Mouse (Mus musculus) C2C12 (cell line): Measurements from ENCODE around the gene Uqcr10. TPM values are rescaled to one million over a fixed set of nuclear protein-coding genes. Genes with fewer than 3 reads are reported as not detected.

Experiments
- H3K27me3 ChIP-seq: one replicate; pipeline ENCODE4 v1.6.1; 2011; ENCODE audit not compliant: control insufficient read depth, insufficient read depth, insufficient read length
- H3K36me3 ChIP-seq: one replicate; pipeline ENCODE4 v1.6.1; 2011; ENCODE audit not compliant: control insufficient read depth, insufficient read depth
- H3K4me3 ChIP-seq: one replicate; pipeline ENCODE4 v1.5.1; 2011; ENCODE audit warnings: mild to moderate bottlenecking, control low read depth; ENCODE audit not compliant: poor library complexity, insufficient read depth, severe bottlenecking
- H3K79me2 ChIP-seq: one replicate; pipeline ENCODE4 v1.6.1; 2011; ENCODE audit not compliant: control insufficient read depth, insufficient read depth
- H3K79me3 ChIP-seq: one replicate; pipeline ENCODE4 v1.6.1; 2011; ENCODE audit warnings: low read depth, control low read depth
- H3ac ChIP-seq: one replicate; pipeline ENCODE3; 2011; ENCODE audit warnings: low read depth; ENCODE audit not compliant: control insufficient read depth, insufficient read length
- CEBPB ChIP-seq: IDR thresholded peaks from one replicate; pipeline ENCODE4 v1.6.1; 2011; ENCODE audit warnings: low read depth, mild to moderate bottlenecking, control low read depth, moderate library complexity
- CTCF ChIP-seq: IDR thresholded peaks from one replicate; pipeline ENCODE4 v1.5.1; 2011; ENCODE audit not compliant: control insufficient read depth, insufficient read depth, insufficient read length
- FOSL1 ChIP-seq: IDR thresholded peaks from one replicate; pipeline ENCODE4 v1.8.0; 2011; ENCODE audit warnings: mild to moderate bottlenecking, low read length; ENCODE audit not compliant: poor library complexity, insufficient read depth, severe bottlenecking
- MAX ChIP-seq: IDR thresholded peaks from one replicate; pipeline ENCODE4 v1.6.1; 2011; ENCODE audit warnings: mild to moderate bottlenecking, control low read depth
- MYOD1 ChIP-seq: IDR thresholded peaks from one replicate; pipeline ENCODE4 v1.6.1; 2011; ENCODE audit warnings: low read depth; ENCODE audit not compliant: control insufficient read depth, insufficient read length
- MYOG ChIP-seq: IDR thresholded peaks from one replicate; pipeline ENCODE4 v1.6.1; 2011; ENCODE audit not compliant: control insufficient read depth, insufficient read length; ENCODE audit errors: extremely low read depth
- USF1 ChIP-seq: IDR thresholded peaks from one replicate; pipeline ENCODE4 v1.6.1; 2011; ENCODE audit warnings: low read depth, mild to moderate bottlenecking, control low read depth, moderate library complexity
- polyA plus RNA-seq: library from polyadenylated mRNA; unstranded; fragments of >200 nt; fragmentation: generic; extraction: Trizol; gene quantifications from one replicate; pipeline ENCODE4 v1.2.1, GENCODE M21; 2012; ENCODE audit warnings: missing spikeins

Uqcr10 gene
- polyA plus RNA-seq, 1 experiment: 905 TPM

- Histone ChIP-seq H3ac (no peak overlapping the region), H3K36me3 (peaks cover 45% of the 10 kb centered on the region)
Measured at GRCm38 (mm10) chr11:4659818-4660217, 44.3 kb downstream of the Uqcr10 start.

More at GRCm38 (mm10) chr11:4659818-4660217, 44.3 kb downstream of the Uqcr10 start:
- Histone ChIP-seq H3K27me3 (no peaks in the 10 kb centered on the region), H3K4me3 (no peak overlapping the region), H3K79me3 (no peaks in the 10 kb centered on the region), H3K79me2 (no peaks in the 10 kb centered on the region)
- TF ChIP-seq USF1: no peak
- TF ChIP-seq MYOD1: no peak
- no peak for TF ChIP-seq MYOG
- TF ChIP-seq CEBPB: peak; percentile 43
- no peak for TF ChIP-seq CTCF
- no peak for TF ChIP-seq FOSL1
- TF ChIP-seq MAX: no peak

Other genes starting within 250 kb of the Uqcr10 start
- 13.8 TPM for gene Mtmr3, start 109.5 kb downstream of the Uqcr10 start, polyA plus RNA-seq
- not detected for gene Gm11032, start 84.3 kb downstream of the Uqcr10 start, polyA plus RNA-seq
- 22.6 TPM for gene Ascc2, start 66.6 kb downstream of the Uqcr10 start, polyA plus RNA-seq
- 41.5 TPM for gene Zmat5, start 336 bp upstream of the Uqcr10 start, polyA plus RNA-seq
- gene Cabp7, start 42.4 kb upstream of the Uqcr10 start, polyA plus RNA-seq: 0.06 TPM
- 36.2 TPM for gene Nf2, start 145.2 kb upstream of the Uqcr10 start, polyA plus RNA-seq
- 15.1 TPM for gene Nipsnap1, start 169.6 kb upstream of the Uqcr10 start, polyA plus RNA-seq
- 44.1 TPM for gene Thoc5, start 191.0 kb upstream of the Uqcr10 start, polyA plus RNA-seq
- 0.02 TPM for gene Nefh, start 243.7 kb upstream of the Uqcr10 start, polyA plus RNA-seq